In the genomic region with DNA sequence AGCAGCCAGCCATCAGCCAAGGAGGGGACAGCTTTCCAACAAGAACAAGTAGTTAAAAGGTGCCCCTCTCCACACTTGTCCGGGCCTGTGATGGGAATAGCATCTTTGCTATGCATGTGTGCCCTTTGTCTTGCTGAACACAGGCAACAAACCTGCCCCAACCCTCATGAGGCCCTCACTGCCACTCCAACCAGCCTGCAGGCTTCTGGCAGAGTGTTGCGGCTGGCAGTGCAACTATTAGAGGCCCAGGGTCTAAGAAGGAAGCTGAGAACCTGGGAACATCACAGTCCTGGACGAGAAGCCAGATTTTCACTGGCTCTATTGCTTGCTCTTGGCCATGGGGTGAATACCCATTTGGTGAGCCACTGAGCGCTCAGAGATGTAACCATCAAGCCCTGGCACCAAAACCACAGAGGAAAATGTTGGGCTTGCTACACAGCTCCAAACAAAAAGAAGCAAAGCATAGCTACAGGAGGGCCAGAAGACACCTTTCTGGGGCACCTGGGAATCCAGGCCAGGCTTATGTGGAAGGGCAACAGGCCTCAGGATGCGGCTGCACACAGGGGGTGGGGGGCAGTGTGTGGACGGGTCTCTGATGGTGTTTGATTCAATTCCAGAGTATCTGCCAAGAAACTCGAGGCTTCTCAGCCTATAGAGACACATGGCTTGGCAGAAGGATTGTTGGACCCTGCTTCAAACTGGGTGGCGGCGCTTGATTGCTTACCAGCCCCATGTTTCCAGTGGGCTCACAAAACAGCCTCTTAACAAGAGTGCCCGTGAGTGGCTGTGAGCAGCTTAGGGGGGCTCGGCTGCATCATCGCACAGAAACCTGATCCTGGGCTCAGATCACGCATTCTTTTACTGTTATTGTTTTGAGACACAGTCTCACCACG, we compare ENCODE assay signal across 10 mouse cellular contexts. TPM values are rescaled to one million over a fixed set of nuclear protein-coding genes. Genes with fewer than 3 reads are reported as not detected.
A peak's percentile ranks its signal among the peaks of the same experiment; 100 is the strongest.
DNase-seq lines count a peak whose midpoint lies in the region; ATAC-seq and TF ChIP-seq lines count a peak whose summit lies in the region.
"Had no signal": no experiment of that assay in that cellular context is flagged by ENCODE, and none has a peak within 500 bp of the region (broad histone marks: within the 10 kb centered on the region; RNA-seq: fewer than 3 reads in every experiment).

No protein-coding gene starts in this region.

- 0 out of 2 replicates have a peak, but pooled peaks cover 2% of the 10 kb centered on the region for H3K36me3 ChIP-seq in forebrain, embryonic 15.5 days
- H3K36me3 ChIP-seq in midbrain, embryonic 11.5 days (ENCODE audit: control insufficient read depth, insufficient read depth, low read length) = no peaks in the 10 kb centered on the region

- intact Hi-C loops in gastrocnemius, adult 2 months (cut with DNase I) = no loop called here

- no peak overlapping the region for H3K9ac ChIP-seq in forebrain, embryonic 15.5 days (replicated peaks)
- H3K9ac ChIP-seq in midbrain, embryonic 11.5 days (ENCODE audit: low read length) = no peak overlapping the region

- no peak for DNase-seq in gastrocnemius, adult 2 months
- DNase-seq in gastrocnemius, postnatal 25 days = no peak
- peak; percentile 80 for DNase-seq in brain, embryonic 14.5 days (ENCODE audit: low read depth)
- DNase-seq in midbrain, embryonic 11.5 days (ENCODE audit: low spot score, missing footprints) = peak; percentile 83
- no peak for DNase-seq in adrenal gland, adult 18-20 months (ENCODE audit: low spot score in 2 of 2)
- DNase-seq in liver = no peak
- no peak for DNase-seq in frontal cortex, adult 2 months (ENCODE audit: extremely low spot score in 1 of 2, low spot score in 1 of 2)
- DNase-seq: B cell, adult 2 months; heart, postnatal 36 days had no signal

- H3K9me3 ChIP-seq in forebrain, embryonic 15.5 days = no peaks in the 10 kb centered on the region
- no peaks in the 10 kb centered on the region for H3K9me3 ChIP-seq in midbrain, embryonic 11.5 days (ENCODE audit: control insufficient read depth, low read length)

- no peak for TF ChIP-seq CTCF in gastrocnemius, adult 2 months (IDR thresholded peaks at IDR 0.05)
- no peak for TF ChIP-seq CTCF in brain, embryonic 14.5 days (IDR thresholded peaks at IDR 0.05; ENCODE audit: borderline replicate concordance, extremely low read depth, insufficient read depth, insufficient read length)

- TF ChIP-seq POLR2A in brain, embryonic 14.5 days (IDR thresholded peaks at IDR 0.05; ENCODE audit: borderline replicate concordance, extremely low read depth, insufficient read depth, insufficient read length, poor library complexity, severe bottlenecking) = no peak

- no peaks in the 10 kb centered on the region for H3K27me3 ChIP-seq in forebrain, embryonic 15.5 days
- no peaks in the 10 kb centered on the region for H3K27me3 ChIP-seq in midbrain, embryonic 11.5 days (ENCODE audit: control insufficient read depth, insufficient read depth, low read length)

- ATAC-seq in forebrain, embryonic 15.5 days (replicated peaks) = peak; percentile 60; the same call in 1 of the 2 replicates
- no peak for ATAC-seq in midbrain, embryonic 11.5 days (ENCODE audit: low FRiP score)

- H3K4me3 ChIP-seq in gastrocnemius, adult 2 months = no peak overlapping the region
- H3K4me3 ChIP-seq in forebrain, embryonic 15.5 days = no peak overlapping the region
- H3K4me3 ChIP-seq in midbrain, embryonic 11.5 days (ENCODE audit: low read depth, low read length) = no peak overlapping the region

- peak overlapping the region; percentile 24; the same call in 1 of the 2 replicates for H3K27ac ChIP-seq in gastrocnemius, adult 2 months
- peak overlapping the region; percentile 60; the same call in 1 of the 2 replicates for H3K27ac ChIP-seq in forebrain, embryonic 15.5 days (replicated peaks)
- no peak overlapping the region for H3K27ac ChIP-seq in midbrain, embryonic 11.5 days (ENCODE audit: low read depth, low read length)

- no peak overlapping the region for H3K4me2 ChIP-seq in forebrain, embryonic 15.5 days (replicated peaks)
- H3K4me2 ChIP-seq in midbrain, embryonic 11.5 days = no peak overlapping the region

- WGBS in forebrain, embryonic 15.5 days = 38% methylated on average over 14 of the region's 14 CpGs
- WGBS in midbrain, embryonic 11.5 days = 58% methylated on average over 14 of the region's 14 CpGs

- H3K4me1 ChIP-seq in forebrain, embryonic 15.5 days = peaks cover 9% of the 10 kb centered on the region
- no peaks in the 10 kb centered on the region for H3K4me1 ChIP-seq in midbrain, embryonic 11.5 days (ENCODE audit: control insufficient read depth, insufficient read depth, low read length)

RNA-seq across cellular contexts. Expression of a gene that starts 35.7 kb away (rescaled TPM):
- total RNA-seq in gastrocnemius, adult 2 months (2021) = 10 to 100 TPM; 21.9 to 24.2 TPM
- 10 to 100 TPM; 19.7 to 20.4 TPM for total RNA-seq in gastrocnemius, postnatal 25 days (2021)
- 31.5 and 41.0 TPM in 2 replicates for polyA plus RNA-seq in brain, embryonic 14.5 days (2012; rRNA removed)
- polyA plus RNA-seq in forebrain, embryonic 15.5 days (2015; fragmentation: Nextera tagmentation; extraction: Ambion mirVana) = 118 and 120 TPM in 2 replicates
- polyA plus RNA-seq in midbrain, embryonic 11.5 days (2014; fragmentation: Nextera tagmentation; extraction: Ambion mirVana) = 131 and 138 TPM in 2 replicates
- 100 to 1,000 TPM in 1 of 2 experiments, 10 to 100 TPM in 1; 75.0 to 108 TPM for total RNA-seq in adrenal gland, adult 18-20 months (2021)
- 48.6 and 53.1 TPM in 2 replicates for polyA plus RNA-seq in frontal cortex, adult 2 months (2012; rRNA removed)

RNA-seq across cellular contexts. Expression of a gene that starts 35.7 kb away (rescaled TPM):
- total RNA-seq in gastrocnemius, adult 2 months (2021) = 10 to 100 TPM; 11.3 to 16.2 TPM
- 10 to 100 TPM; 11.9 to 13.7 TPM for total RNA-seq in gastrocnemius, postnatal 25 days (2021)
- polyA plus RNA-seq in brain, embryonic 14.5 days (2012; rRNA removed) = 11.6 and 12.9 TPM in 2 replicates
- 20.2 and 22.2 TPM in 2 replicates for polyA plus RNA-seq in forebrain, embryonic 15.5 days (2015; fragmentation: Nextera tagmentation; extraction: Ambion mirVana)
- 19.5 and 20.1 TPM in 2 replicates for polyA plus RNA-seq in midbrain, embryonic 11.5 days (2014; fragmentation: Nextera tagmentation; extraction: Ambion mirVana)
- total RNA-seq in adrenal gland, adult 18-20 months (2021) = 10 to 100 TPM; 19.2 to 21.2 TPM
- polyA plus RNA-seq in frontal cortex, adult 2 months (2012; rRNA removed) = 14.5 and 16.7 TPM in 2 replicates

Comparison
In these comparisons a context has a peak if more than half of its experiments do, and no peak if none do; other contexts are left out.
1. DNase-seq: peak in brain, embryonic 14.5 days (single experiment) and midbrain, embryonic 11.5 days (single experiment); none in gastrocnemius, adult 2 months (single experiment), gastrocnemius, postnatal 25 days (single experiment), adrenal gland, adult 18-20 months (0 of 2), liver (single experiment) and frontal cortex, adult 2 months (0 of 2).